Mouse (Mus musculus): ENCODE results near the gene Apln. TPM values are rescaled to one million over a fixed set of nuclear protein-coding genes. Genes with fewer than 3 reads are reported as not detected.

Apln gene
- polyA plus RNA-seq, 1 experiment = 0.17 TPM

GRCm38 (mm10) chrX:47988024-47988423, 46.6 kb downstream of the Apln start:
- TF ChIP-seq POLR2A (IDR thresholded peaks at IDR 0.05; ENCODE audit: borderline replicate concordance, low read depth, low read length) = no peak
- TF ChIP-seq CTCF (IDR thresholded peaks at IDR 0.05; ENCODE audit: low read depth, low read length) = no peak

GRCm38 (mm10) chrX:47985000-47985619, 49.5 kb downstream of the Apln start:
- TF ChIP-seq CTCF (IDR thresholded peaks at IDR 0.05; ENCODE audit: low read depth, low read length) (no peak), POLR2A (IDR thresholded peaks at IDR 0.05; ENCODE audit: borderline replicate concordance, low read depth, low read length) (no peak)
- no peaks in the 10 kb centered on the region for H3K4me1 ChIP-seq (ENCODE audit: control insufficient read depth, insufficient read depth, low read length)
- H3K27ac ChIP-seq (ENCODE audit: insufficient read depth, low read depth, low read length) = no peak overlapping the region
- H3K4me3 ChIP-seq (ENCODE audit: insufficient read depth, low read length) = peak overlapping the region; percentile 25; the same call in 1 of the 2 replicates

More at GRCm38 (mm10) chrX:47988024-47988423, 46.6 kb downstream of the Apln start:
- 0 out of 2 replicates have a peak, but pooled peaks cover 1% of the 10 kb centered on the region for H3K4me1 ChIP-seq (ENCODE audit: control insufficient read depth, insufficient read depth, low read length)
- no peak overlapping the region for H3K27ac ChIP-seq (ENCODE audit: insufficient read depth, low read depth, low read length)
- H3K4me3 ChIP-seq (ENCODE audit: insufficient read depth, low read length) = no peak overlapping the region

- no peak overlapping the region for H3K4me3 ChIP-seq (ENCODE audit: insufficient read depth, low read length)
- TF ChIP-seq POLR2A (IDR thresholded peaks at IDR 0.05; ENCODE audit: borderline replicate concordance, low read depth, low read length) (no peak), CTCF (IDR thresholded peaks at IDR 0.05; ENCODE audit: low read depth, low read length) (no peak)
- H3K27ac ChIP-seq (ENCODE audit: insufficient read depth, low read depth, low read length) = peak overlapping the region; percentile 21; the same call in 1 of the 2 replicates
Observed at GRCm38 (mm10) chrX:47977078-47977477, 57.6 kb downstream of the Apln start.

GRCm38 (mm10) chrX:47976551-47976950, 58.1 kb downstream of the Apln start:
- H3K4me1 ChIP-seq (ENCODE audit: control insufficient read depth, insufficient read depth, low read length) = peaks cover 10% of the 10 kb centered on the region
- no peak overlapping the region for H3K4me3 ChIP-seq (ENCODE audit: insufficient read depth, low read length)
- peak overlapping the region; percentile 38 for H3K27ac ChIP-seq (ENCODE audit: insufficient read depth, low read depth, low read length)
- no peak for TF ChIP-seq CTCF (IDR thresholded peaks at IDR 0.05; ENCODE audit: low read depth, low read length)
- no peak for TF ChIP-seq POLR2A (IDR thresholded peaks at IDR 0.05; ENCODE audit: borderline replicate concordance, low read depth, low read length)

More at GRCm38 (mm10) chrX:47977078-47977477, 57.6 kb downstream of the Apln start:
- peaks cover 10% of the 10 kb centered on the region for H3K4me1 ChIP-seq (ENCODE audit: control insufficient read depth, insufficient read depth, low read length)

Other genes with a start within 250 kb of the Apln start
- gene Smarca1, start 141.9 kb downstream of the Apln start, polyA plus RNA-seq (2012; ENCODE audit: insufficient read depth, insufficient read length, missing spikeins) = 0.13 TPM in 1 of 2 replicates, not detected in the other
- gene Ocrl, start 122.5 kb downstream of the Apln start, polyA plus RNA-seq (2012; ENCODE audit: insufficient read depth, insufficient read length, missing spikeins) = 36.9 and 37.7 TPM in 2 replicates
- gene Xpnpep2, start 73.9 kb upstream of the Apln start, polyA plus RNA-seq (2012; ENCODE audit: insufficient read depth, insufficient read length, missing spikeins) = not detected in 2 replicates
- 66.3 and 69.9 TPM in 2 replicates for gene Sash3, start 111.6 kb upstream of the Apln start, polyA plus RNA-seq (2012; ENCODE audit: insufficient read depth, insufficient read length, missing spikeins)
- 64.6 and 77.1 TPM in 2 replicates for gene Zdhhc9, start 174.0 kb upstream of the Apln start, polyA plus RNA-seq (2012; ENCODE audit: insufficient read depth, insufficient read length, missing spikeins)
- gene Utp14a, start 222.0 kb upstream of the Apln start, polyA plus RNA-seq (2012; ENCODE audit: insufficient read depth, insufficient read length, missing spikeins) = 31.1 and 35.9 TPM in 2 replicates

Data from bone marrow macrophage, adult 2 months (primary cell).